Mouse (Mus musculus) hindbrain, embryonic 11.5 days (tissue): ENCODE measurements around the gene Tspo2. TPM values are rescaled to one million over a fixed set of nuclear protein-coding genes. Genes with fewer than 3 reads are reported as not detected.

Experiments
- ATAC-seq: fragments of 200-750 bp; cut with Nextera tagmentation; 2 replicates; pipeline ENCODE4 v1.8.0; 2017; ENCODE audit warnings: mild to moderate bottlenecking, moderate TSS enrichment, moderate library complexity; ENCODE audit not compliant: low FRiP score
- DNase-seq: peaks from one replicate; pipeline ENCODE4 v3.0.0-alpha.2; 2015; ENCODE audit warnings: low spot score
- H3K27ac ChIP-seq: fragments of 300-500 bp; sonication (generic); 2 replicates; pipeline ENCODE4 v1.5.1; 2014; ENCODE audit warnings: mild to moderate bottlenecking, low read depth, low read length
- H3K27me3 ChIP-seq: fragments of 300-500 bp; sonication (generic); 2 replicates; pipeline ENCODE4 v1.6.1; 2014; ENCODE audit warnings: mild to moderate bottlenecking, low read length, moderate library complexity, mixed read lengths; ENCODE audit not compliant: control insufficient read depth, insufficient read depth
- H3K36me3 ChIP-seq: fragments of 300-500 bp; sonication (generic); 2 replicates; pipeline ENCODE4 v1.6.1; 2014; ENCODE audit warnings: mild to moderate bottlenecking, low read length, moderate library complexity, mixed read lengths; ENCODE audit not compliant: control insufficient read depth, insufficient read depth
- H3K4me1 ChIP-seq: fragments of 300-500 bp; sonication (generic); replicated peaks from 2 replicates; pipeline ENCODE4 v1.6.1; 2014; ENCODE audit warnings: low read length, mixed read lengths; ENCODE audit not compliant: control insufficient read depth, insufficient read depth
- H3K4me2 ChIP-seq: fragments of 300-500 bp; sonication (generic); replicated peaks from 2 replicates; pipeline ENCODE4 v1.6.1; 2014; ENCODE audit warnings: mild to moderate bottlenecking, low read depth, low read length
- H3K4me3 ChIP-seq: fragments of 300-500 bp; sonication (generic); 2 replicates; pipeline ENCODE4 v1.5.1; 2014; ENCODE audit warnings: low read depth, low read length
- H3K9ac ChIP-seq: fragments of 300-500 bp; sonication (generic); 2 replicates; pipeline ENCODE4 v1.6.1; 2014; ENCODE audit warnings: low read depth, low read length
- H3K9me3 ChIP-seq: fragments of 300-500 bp; sonication (generic); 2 replicates; pipeline ENCODE4 v1.6.1; 2016; ENCODE audit warnings: low read length; ENCODE audit not compliant: control insufficient read depth
- WGBS: fragments of 180-500 bp; shearing (Covaris S2); extraction: QIAGEN DNeasy Blood & Tissue Kit; methylation state at CpG from one replicate; pipeline ENCODE4 v1.1.7; 2014; 5-methylcytosine and 5-hydroxymethylcytosine counted together
- polyA plus RNA-seq: library from polyadenylated mRNA; unstranded; fragments of >200 nt; fragmentation: Nextera tagmentation; extraction: Ambion mirVana; gene quantifications from 2 replicates; pipeline ENCODE4 v1.2.1, GENCODE M21; 2014

Gene Tspo2
- polyA plus RNA-seq, 1 experiment from 2014 or later, result 0.06 TPM

DNA sequence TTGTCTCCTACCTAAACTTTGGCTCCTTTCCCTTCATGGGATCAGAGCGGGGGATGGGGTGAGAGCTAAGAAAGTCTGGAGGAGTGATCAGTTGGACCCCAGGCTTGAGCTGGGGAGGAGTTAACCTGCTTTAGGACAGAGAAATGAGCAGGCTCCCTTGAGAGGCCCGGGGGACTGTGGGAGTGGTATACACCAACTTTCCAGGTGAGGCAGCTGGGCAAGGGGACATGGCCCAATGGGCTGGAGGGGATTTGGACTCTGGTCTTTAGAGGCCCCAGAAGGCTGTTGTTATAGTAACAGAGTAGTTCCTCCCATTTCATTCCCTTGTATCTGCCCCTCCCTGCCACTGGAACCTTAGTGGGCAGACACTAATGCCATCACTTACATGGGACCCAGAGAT is 4.6 kb upstream of the Tspo2 start:
- Histone ChIP-seq H3K9ac (no peak overlapping the region), H3K4me2 (no peak overlapping the region), H3K4me3 (no peak overlapping the region), H3K36me3 (no peaks in the 10 kb centered on the region), H3K9me3 (no peaks in the 10 kb centered on the region), H3K27me3 (no peaks in the 10 kb centered on the region), H3K4me1 (0 out of 2 replicates have a peak, but pooled peaks cover 2% of the 10 kb centered on the region), H3K27ac (no peak overlapping the region)
- ATAC-seq (no peak), DNase-seq (no peak)
- WGBS, result 90% methylated on average over 2 of the region's 2 CpGs

DNA sequence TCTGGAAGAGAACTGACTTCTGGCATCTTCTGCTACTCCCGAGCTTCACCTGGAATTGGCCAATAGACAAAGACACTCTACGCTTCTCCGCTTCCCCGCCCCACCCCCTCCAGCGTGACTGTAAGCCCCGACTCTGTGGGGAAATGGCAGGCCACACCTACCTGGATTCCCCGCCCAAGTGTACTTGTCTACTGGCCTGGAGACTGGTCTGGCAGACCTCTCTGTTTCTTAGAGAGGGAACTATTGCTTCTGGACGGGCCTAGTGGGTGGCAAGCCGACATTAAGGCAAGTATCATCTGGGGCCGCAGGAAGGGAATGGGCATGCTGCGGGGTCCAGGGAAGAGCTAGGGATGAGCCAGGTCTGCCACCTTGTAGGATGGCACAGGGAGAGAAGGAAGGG is 3.4 kb upstream of the Tspo2 start, which contains the start of gene Unc5cl:
Gene Unc5cl, plus strand, starts transcription at position 214 of the 400 bp plus-strand sequence.
- Histone ChIP-seq H3K4me1 (0 out of 2 replicates have a peak, but pooled peaks cover 2% of the 10 kb centered on the region), H3K27ac (no peak within 1 kb of the TSS), H3K4me3 (no peak within 1 kb of the TSS), H3K36me3 (no peaks in the 10 kb centered on the region), H3K9ac (no peak within 1 kb of the TSS), H3K4me2 (no peak within 1 kb of the TSS), H3K27me3 (no peaks in the 10 kb centered on the region), H3K9me3 (no peaks in the 10 kb centered on the region)
- DNase-seq (no peak), ATAC-seq (no peak)
- WGBS, result 67% methylated on average over 11 of the region's 11 CpGs

DNA sequence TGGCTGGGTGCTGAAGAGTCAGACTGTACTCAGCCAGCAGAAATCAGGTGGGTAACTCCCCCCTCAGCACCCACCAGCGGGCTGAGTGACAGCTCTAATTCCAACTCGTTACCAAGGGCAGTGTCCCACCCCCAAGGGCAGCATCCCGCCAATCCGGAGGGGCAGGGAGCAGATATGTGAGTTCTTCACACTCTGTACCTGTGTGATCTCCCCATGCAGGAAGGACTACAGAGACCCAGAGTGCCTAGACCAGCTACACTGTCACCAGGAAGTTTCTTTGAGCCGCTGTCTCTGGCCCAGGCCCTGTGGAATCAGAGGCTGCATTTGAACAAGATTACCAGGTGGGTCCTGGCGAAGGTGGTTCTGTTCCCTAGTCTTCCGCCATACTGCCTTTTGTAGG is 2.9 kb upstream of the Tspo2 start:
- Histone ChIP-seq H3K4me2 (no peak overlapping the region), H3K4me3 (no peak overlapping the region), H3K9me3 (no peaks in the 10 kb centered on the region), H3K27ac (no peak overlapping the region), H3K27me3 (no peaks in the 10 kb centered on the region), H3K36me3 (no peaks in the 10 kb centered on the region), H3K4me1 (0 out of 2 replicates have a peak, but pooled peaks cover 2% of the 10 kb centered on the region), H3K9ac (no peak overlapping the region)
- no peak for ATAC-seq
- no peak for DNase-seq
- WGBS, result 49% methylated on average over 7 of the region's 7 CpGs

DNA sequence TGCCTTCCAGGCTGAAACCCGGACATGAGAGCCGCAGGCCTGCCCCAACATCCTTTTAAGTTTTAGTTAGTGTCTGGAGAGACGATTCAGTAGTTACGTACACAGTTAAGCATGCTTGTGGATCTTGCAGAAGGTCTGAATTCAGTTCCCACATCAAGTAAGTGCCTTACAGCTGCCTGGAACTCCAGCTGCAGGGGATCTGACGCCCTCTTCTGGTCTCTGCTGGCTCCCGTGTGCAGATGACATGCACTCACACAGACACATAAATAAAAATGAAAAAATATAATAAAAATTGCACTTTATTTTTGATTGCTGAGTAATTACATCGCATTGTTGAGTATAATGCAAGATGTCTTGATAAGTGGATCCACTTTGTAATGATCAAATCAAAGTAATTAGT is 2.2 kb upstream of the Tspo2 start:
- WGBS, result 77% methylated on average over 7 of the region's 7 CpGs
- Histone ChIP-seq H3K4me1 (0 out of 2 replicates have a peak, but pooled peaks cover 2% of the 10 kb centered on the region), H3K4me2 (no peak overlapping the region), H3K9me3 (no peaks in the 10 kb centered on the region), H3K4me3 (no peak overlapping the region), H3K27ac (no peak overlapping the region), H3K9ac (no peak overlapping the region), H3K27me3 (no peaks in the 10 kb centered on the region), H3K36me3 (no peaks in the 10 kb centered on the region)
- DNase-seq, result no peak
- ATAC-seq, result no peak

DNA sequence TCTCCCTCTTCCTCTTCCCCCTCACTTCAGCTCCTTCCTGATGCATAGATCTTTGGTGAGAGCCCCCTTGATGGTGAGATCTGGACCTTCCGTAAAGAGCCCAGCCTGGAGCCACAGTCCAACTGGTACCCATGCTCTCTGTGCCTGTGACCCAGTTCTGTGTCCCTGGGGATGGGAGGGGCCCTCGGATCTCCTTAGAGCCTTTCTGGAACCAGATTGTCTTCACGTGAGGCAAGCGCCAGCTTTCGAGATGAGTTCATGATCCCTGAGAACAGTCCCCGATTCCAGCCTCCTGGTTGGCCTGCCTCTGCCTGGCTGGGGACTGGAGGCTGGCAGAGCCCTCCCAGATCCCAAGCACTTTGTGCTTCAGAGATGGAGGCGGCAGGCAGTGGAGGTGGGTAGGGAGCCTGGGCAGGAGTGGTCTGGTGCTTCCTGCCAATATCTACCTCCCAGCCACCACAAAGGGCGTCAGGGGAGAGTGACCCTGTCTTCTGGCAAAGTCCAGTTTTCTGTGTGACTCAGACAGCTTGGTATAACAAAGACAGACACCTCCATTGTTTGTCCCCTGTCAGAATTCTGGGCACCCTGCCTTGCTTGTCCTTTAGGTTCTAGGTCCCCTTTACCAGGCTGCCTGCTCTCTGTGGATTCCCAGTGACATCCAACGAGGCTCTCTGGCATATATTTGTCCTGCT is 577 bp upstream of the Tspo2 start:
- Histone ChIP-seq H3K27ac (no peak overlapping the region), H3K4me2 (no peak overlapping the region), H3K27me3 (no peaks in the 10 kb centered on the region), H3K4me3 (no peak overlapping the region), H3K36me3 (no peaks in the 10 kb centered on the region), H3K4me1 (0 out of 2 replicates have a peak, but pooled peaks cover 2% of the 10 kb centered on the region), H3K9me3 (no peaks in the 10 kb centered on the region), H3K9ac (peak overlapping the region; percentile 11; the same call in 1 of the 2 replicates)
- 65% methylated on average over 9 of the region's 9 CpGs for WGBS
- ATAC-seq (no peak), DNase-seq (no peak)

DNA sequence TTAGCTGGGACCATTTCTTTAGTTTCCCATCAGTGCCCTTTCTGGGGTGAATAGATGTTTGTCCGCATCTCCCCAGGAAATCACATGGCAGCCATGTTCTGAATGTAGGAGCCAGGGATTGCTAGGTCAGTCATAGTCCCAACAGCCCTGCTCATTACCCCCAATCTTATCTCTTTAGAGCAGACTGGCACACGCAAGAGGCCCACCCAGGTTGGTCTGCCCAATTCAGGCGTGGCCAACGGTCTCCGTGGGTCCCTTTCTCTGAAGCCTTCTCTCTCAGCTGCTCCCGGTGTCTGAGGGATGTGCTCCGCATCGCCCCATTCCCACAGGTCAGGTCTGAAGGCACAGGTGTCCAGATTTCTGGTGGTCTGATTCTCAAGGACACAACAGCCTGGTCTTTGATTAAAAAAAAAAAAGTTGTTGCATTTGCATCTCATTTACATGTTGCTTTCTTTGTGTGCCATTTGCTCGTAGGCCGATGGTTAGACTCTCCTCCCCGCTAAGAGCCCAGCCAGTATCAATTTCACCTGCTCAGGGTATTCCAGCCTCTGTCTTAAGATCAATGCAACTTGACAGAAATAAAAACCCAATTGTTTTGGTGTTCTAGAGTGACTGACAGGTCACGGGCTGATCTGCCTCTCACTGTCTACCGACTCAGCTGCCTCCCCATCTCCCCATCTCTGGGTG is 513 bp downstream of the Tspo2 start:
- H3K36me3 ChIP-seq, result no peaks in the 10 kb centered on the region
- H3K4me2 ChIP-seq, result no peak overlapping the region
- H3K9me3 ChIP-seq, result no peaks in the 10 kb centered on the region
- ATAC-seq, result no peak
- no peak overlapping the region for H3K27ac ChIP-seq
- 0 out of 2 replicates have a peak, but pooled peaks cover 2% of the 10 kb centered on the region for H3K4me1 ChIP-seq
- WGBS, result 82% methylated on average over 13 of the region's 13 CpGs
- H3K9ac ChIP-seq, result no peak overlapping the region
- H3K4me3 ChIP-seq, result no peak overlapping the region
- no peak for DNase-seq
- no peaks in the 10 kb centered on the region for H3K27me3 ChIP-seq

DNA sequence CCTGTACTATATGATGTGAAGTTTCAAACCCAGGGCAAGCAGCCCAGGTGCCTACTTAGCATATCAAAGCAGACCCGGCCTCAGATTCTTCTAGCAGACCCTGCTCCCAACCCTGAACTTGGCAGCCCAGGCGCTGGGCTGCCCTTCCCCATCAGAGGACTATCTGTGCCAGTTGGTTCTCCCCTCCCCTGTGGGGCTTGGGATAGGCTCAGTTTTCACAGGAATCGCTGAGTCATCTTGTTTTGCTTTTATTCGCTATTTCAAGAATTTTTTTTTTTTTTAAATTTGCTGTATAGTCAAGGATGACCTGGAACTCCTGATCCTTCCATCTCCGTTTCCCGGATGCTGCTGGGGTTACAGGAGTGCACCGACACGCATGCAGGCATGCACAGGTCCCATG is 3.6 kb downstream of the Tspo2 start:
- ATAC-seq, result no peak
- H3K9me3 ChIP-seq, result no peaks in the 10 kb centered on the region
- WGBS, result 76% methylated on average over 8 of the region's 8 CpGs
- H3K27ac ChIP-seq, result no peak overlapping the region
- H3K27me3 ChIP-seq, result no peaks in the 10 kb centered on the region
- no peak overlapping the region for H3K4me3 ChIP-seq
- no peak for DNase-seq
- H3K9ac ChIP-seq, result no peak overlapping the region
- no peaks in the 10 kb centered on the region for H3K4me1 ChIP-seq
- no peaks in the 10 kb centered on the region for H3K36me3 ChIP-seq
- no peak overlapping the region for H3K4me2 ChIP-seq

DNA sequence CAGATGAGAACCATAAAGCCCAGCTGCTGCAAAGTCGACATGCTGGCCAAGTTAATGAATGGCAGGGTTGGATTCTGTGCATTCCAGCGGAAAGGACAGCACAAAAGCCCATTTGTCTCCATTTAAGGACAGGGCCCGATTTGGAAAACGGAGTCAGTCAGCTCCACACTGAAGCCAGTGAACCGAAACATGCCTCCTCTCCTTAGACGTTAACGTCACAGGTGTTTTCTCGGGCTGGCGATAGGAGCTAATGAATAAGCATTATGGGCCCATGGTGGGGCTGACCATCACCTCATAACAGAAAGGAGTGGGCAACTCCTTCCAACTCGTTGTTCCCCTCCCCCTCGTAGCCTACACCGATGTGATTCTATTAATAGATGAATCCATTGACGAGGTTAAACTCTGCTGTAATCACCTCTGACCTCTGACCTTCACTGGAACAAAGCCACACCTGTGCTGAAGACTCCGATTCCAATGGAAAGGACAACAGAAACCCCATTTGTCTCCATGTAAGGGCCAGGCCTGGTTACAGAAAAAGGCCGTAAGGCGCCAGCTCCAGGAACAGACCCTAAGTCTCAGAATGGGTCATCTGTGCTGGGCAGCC is 7.7 kb downstream of the Tspo2 start:
- H3K27ac ChIP-seq, result no peak overlapping the region
- no peaks in the 10 kb centered on the region for H3K4me1 ChIP-seq
- H3K36me3 ChIP-seq, result no peaks in the 10 kb centered on the region
- H3K9me3 ChIP-seq, result no peaks in the 10 kb centered on the region
- H3K4me3 ChIP-seq, result no peak overlapping the region
- no peak for ATAC-seq
- H3K9ac ChIP-seq, result no peak overlapping the region
- whole genome bisulfite sequencing, result 51% methylated on average over 16 of the region's 16 CpGs
- no peak for DNase-seq
- H3K27me3 ChIP-seq, result no peaks in the 10 kb centered on the region
- no peak overlapping the region for H3K4me2 ChIP-seq
